Mouse (Mus musculus): ENCODE results near the gene Spsb1.
A peak's percentile ranks its signal among the peaks of the same experiment; 100 is the strongest.

The Spsb1 gene

GRCm38 (mm10) chr4:149913709-149914370 is 41.0 kb downstream of the Spsb1 start:
- no peak for DNase-seq (ENCODE audit: low spot score in 2 of 2)

DNA sequence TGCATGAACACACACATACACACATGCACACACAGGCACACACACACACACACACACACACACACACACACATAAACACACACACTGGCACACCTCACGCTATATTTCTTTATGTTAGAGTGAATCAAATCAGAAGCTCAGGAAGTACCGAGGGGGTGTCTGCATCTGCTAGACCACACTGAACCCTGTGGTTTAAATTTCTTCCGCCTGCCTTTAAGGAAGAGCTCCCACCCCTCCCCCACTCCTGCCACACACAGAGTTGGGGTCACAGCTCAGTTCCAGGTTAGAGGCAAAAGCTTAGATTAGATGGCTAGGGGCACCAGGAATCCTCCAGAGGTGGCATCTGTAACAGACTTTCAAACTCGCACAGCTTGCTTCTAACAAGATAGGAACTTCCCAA is 42.4 kb downstream of the Spsb1 start:
- DNase-seq (ENCODE audit: low spot score in 2 of 2) = no peak

- DNase-seq (ENCODE audit: low spot score in 2 of 2) = no peak
These were observed 44.3 kb downstream of the Spsb1 start for GRCm38 (mm10) chr4:149910558-149910957.

DNA sequence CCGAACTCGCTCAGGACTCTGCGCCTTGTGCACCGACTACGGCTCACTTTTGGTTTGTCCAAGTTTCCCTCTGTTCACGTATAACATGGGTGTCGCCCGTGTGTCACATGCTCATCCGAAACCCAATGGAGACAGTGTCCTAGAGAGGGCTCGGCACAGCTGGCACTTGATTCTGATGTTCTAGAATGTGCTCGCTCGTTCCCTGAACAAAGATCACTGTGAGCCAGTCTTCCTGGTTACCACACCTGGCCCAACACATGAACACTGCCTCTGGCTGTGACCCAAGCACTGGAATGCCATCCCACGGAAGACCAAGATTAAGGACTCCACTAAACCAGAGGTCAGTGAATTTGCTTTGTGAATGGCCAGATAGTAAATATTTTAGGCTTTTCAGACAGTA is 45.3 kb downstream of the Spsb1 start:
- no peak for DNase-seq (ENCODE audit: low spot score in 2 of 2)

DNA sequence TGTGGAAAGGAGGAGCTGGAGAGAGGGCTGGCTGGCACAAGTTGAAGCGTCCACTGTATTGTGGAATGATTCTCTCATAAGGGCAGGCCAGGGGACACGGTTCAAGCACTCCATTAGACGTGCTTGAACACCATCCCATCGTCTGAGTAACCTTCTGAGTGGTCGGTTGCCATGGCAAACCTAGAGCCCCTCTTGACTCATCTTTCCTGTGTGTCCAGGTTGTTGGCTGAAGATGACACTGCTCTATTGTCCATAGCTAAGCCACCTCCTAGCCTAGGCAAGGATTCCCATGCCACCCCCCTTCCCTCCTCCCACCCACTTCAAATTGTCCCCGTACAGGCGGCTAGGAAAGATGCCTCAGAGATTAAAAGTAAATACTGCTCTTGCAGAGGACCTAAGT is 45.9 kb downstream of the Spsb1 start:
- DNase-seq (ENCODE audit: low spot score in 2 of 2) = no peak

- no peak for DNase-seq (ENCODE audit: low spot score in 2 of 2)
These were observed 47.2 kb downstream of the Spsb1 start for GRCm38 (mm10) chr4:149907656-149908055.

DNA sequence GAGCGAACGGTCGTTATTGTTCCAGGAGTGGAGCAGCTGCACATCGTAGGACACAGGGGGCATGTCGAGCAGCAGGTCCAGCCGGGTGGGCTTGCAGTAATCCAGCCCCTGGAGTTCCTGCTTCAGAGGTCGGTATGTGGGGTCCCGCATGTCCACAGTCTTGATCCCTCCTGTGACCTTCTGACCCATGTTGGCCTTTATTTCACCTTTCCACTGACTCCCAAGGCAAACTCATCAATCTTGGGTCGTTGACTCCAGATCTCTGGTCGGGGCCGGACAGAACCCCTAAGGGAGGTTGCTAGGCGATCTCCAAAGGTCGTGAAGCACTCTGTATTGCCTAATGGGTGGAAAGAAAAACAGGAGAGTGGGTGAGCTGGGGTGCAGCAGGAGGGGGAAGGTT is 47.9 kb downstream of the Spsb1 start:
- no peak for DNase-seq (ENCODE audit: low spot score in 2 of 2)

- no peak for DNase-seq (ENCODE audit: low spot score in 2 of 2)
These were observed 49.4 kb downstream of the Spsb1 start for GRCm38 (mm10) chr4:149905302-149905974.

DNA sequence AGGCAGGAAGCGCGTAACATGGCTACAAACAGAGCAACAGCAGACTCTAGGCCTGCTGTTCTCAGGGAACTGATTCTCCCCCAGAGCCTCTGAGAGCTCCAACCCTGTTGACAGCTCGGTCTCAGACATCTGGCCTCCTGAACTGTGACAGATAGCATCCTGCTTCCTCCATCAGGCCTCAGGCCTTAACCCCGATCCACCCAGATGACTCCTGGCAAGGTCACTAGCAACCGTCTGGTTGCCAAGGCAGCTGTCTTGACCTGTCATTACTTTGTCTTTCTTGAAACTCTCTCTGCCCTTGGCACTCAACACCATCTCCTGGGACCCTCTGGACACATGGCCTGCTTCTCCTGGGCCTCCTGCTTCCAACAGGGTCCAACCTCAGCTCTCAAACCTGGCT is 51.8 kb downstream of the Spsb1 start:
- DNase-seq (ENCODE audit: low spot score in 2 of 2) = no peak

DNA sequence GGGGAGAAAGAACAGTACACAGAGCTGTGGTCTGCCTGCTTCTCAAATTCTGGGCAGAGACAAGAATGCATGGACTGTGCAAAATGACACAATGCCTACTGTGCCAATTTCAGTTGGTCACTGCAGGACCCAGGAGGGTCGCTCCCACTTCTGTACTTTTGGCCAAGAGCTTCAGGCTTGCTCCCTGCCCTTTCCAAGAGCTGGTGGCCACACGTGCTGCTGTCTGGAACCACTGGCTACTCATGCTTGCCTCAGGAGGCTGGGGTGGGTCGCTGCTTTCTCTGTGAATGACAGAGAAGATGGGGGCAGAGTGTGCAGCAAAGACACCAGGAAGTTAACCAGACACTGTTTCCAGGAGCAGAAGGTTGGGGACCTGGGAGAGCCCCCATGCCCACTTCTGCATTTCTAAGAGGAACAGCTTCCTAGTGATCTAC is 53.5 kb downstream of the Spsb1 start:
- no peak for DNase-seq (ENCODE audit: low spot score in 2 of 2)

DNA sequence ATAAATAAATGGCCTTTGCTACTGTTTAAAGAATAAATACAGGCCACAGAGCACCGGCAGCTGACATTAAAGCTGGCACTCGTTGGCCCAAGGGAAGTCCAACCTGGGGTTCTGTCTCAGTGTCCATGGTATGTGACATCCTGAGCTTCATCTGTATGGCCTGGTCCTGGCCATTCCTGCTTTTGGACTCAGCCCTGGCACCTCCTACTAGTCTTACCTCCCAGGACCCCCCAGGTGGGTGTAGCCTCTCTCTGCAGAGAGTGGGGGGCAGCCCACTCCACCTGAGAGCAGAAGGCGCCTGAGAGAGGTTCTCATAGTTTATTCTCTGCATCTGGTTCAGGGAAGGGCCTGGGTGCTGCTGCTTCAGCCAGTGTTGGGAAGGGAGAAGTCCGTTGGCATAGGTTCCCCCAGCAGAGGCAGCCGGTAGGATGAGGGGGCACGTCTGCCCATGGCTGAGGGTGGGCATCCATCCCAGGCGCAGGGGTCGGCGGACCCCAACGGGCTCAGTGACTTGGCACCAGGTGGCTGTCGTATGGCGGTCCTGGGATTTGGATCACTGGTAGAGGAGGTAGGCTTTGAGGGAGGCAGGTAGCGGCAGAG is 57.1 kb downstream of the Spsb1 start:
- no peak for DNase-seq (ENCODE audit: low spot score in 2 of 2)

GRCm38 (mm10) chr4:149896024-149896538 is 58.8 kb downstream of the Spsb1 start:
- DNase-seq (ENCODE audit: low spot score in 2 of 2) = no peak

DNA sequence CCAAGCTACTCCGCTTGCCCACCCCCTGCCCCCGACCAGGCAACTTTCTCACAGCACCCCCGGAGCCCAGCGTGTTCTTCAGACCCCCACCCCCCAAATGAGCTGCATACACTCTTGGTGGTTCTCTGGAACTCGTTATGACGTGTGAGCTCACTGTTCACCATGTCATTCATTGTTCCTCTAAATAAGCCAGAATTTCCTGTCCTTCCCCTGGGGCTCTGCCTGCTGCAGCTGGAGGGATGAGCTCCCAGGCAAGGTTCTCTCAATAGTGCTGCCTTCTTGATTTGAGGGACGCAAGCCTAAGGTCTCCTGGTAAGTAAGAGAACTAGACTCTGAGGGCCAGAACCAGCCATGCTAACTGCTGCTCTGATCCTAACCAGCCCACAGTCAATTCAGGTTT is 59.6 kb downstream of the Spsb1 start:
- DNase-seq (ENCODE audit: low spot score in 2 of 2) = no peak

GRCm38 (mm10) chr4:149894300-149894699 is 60.5 kb downstream of the Spsb1 start:
- DNase-seq (ENCODE audit: low spot score in 2 of 2) = no peak

DNA sequence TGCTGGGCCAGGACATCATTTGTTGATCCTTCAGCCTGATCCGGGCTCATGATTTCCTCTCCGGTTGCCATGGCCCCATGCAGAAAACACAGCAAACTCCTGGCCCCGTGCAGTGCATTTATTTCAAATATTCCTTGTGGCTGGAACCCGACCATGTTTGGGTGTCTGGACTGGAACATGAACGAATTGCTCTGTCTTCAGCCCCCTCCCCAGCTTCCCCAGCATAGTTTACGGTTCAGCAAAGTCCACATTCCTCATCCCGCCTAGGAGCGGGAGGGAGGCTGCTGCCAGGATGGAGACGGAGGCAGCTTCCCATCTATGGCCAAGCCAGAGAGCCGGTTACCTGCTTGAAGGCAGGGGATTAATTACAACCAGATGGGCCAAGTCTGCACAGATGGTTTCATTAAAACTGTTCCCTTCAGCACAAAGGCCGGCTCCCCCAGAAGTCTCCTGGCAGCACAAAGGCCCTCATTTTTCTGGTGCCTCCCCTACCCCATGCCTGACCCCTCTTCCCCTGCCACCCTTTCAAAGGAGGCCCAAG is 61.2 kb downstream of the Spsb1 start:
- no peak for DNase-seq (ENCODE audit: low spot score in 2 of 2)

GRCm38 (mm10) chr4:149891172-149891960 is 63.5 kb downstream of the Spsb1 start:
- DNase-seq (ENCODE audit: low spot score in 2 of 2) = no peak

DNA sequence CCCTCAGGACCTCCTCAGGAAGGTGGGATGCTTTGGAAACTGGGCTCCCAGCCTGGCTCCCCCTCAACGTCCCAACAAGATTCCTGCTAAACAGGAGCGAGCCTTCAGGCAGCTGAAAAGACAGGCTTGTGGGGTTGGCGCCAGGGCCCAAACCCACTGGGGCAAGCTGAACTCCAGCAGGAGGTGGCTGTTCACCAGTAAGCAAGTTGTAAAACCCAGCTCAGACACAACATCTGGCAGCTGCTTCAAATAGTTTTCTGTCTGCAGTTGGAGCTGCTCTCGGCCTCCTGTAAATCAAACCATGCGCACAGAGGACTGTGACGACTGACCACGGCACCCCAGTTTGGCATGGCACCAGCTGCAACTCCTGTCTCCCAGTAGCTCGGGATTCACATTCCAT is 64.3 kb downstream of the Spsb1 start:
- no peak for DNase-seq (ENCODE audit: low spot score in 2 of 2)

DNA sequence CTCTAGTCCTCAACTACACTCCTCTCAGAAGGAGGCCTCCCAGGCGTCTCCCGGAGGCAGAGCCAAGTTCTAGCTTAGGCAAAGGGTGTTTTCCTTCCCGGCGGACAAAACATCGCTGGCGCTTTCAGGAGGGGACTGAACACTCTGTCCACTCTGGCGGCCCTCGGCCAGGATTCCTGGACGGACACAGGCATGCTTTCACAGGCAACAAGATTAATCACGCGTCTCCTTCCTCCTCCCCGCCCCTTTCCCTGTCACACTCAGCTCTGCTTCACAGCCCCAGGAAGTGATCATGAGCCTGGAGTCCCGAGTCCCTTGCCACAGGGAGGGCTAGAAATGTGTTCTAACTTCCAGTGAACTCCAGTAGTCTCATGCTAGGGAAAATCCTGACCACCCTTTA is 65.0 kb downstream of the Spsb1 start:
- DNase-seq (ENCODE audit: low spot score in 2 of 2) = peak; percentile 10 to 52

DNA sequence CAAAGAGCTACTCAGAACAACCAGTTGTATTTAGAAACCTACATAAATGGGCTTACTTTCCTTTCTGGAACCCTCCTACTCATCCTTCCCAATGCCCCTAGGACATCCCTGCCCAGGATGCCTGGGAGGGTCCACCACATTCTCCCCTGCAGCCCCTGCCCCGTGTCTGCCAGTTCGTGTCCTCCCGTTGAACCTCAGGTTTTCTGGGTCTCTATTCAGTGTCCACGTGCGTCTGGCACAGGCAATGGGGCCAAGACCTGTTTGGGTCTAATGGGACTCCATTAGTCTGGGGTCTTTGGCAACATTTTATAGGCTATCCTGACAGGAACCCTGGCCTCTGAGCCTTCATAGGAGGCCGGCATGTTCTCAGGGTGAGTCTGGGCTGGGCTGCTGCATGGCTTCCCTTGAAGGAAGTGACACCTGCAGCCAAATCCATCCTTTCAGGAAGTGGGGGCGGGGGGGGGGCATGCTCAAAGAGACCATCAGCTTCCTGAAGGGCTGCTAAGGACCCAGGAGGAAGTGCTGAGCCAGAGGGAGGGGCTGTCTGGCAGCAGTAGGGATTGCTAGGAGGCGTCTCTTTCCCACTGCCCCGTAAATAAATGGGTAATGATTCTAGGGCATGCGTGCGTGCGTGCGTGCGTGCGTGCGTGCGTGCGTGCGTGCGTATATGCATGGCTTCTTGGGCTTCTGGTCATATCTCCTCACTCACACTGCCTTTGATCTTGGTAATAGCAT is 65.9 kb downstream of the Spsb1 start:
- DNase-seq (ENCODE audit: low spot score in 2 of 2) = no peak

DNA sequence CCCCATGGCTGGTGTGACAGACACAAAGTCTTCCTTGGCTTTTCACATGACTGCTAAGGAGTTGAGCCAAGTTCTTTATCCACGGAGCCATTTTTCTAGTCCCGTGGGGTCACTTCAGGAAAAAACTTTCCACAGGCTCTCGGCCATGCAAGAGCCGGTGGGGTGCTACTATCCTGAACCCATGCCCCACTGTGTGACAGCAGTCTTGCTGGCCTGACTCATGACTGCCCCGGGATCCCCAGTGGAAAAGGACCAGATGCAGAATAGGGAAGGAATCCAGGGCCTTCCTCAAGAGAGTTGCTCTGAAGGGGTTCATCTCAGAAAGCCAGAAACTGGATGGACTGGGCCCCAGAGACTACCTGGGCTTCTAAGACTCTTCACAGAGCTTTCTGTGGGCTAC is 66.7 kb downstream of the Spsb1 start:
- no peak for DNase-seq (ENCODE audit: low spot score in 2 of 2)

All from right cerebral cortex, adult 2 months (tissue).